Mouse (Mus musculus) bone marrow, adult 2 months (tissue): ENCODE results near the gene Spata13.

Source experiments
- CTCF ChIP-seq: fragments of 200-500 bp; IDR thresholded peaks from 2 replicates; pipeline ENCODE4 v1.5.1; 2011; ENCODE audit warnings: low read length, control low read depth; ENCODE audit not compliant: control insufficient read depth, insufficient read depth
- POLR2A ChIP-seq: fragments of 200-500 bp; IDR thresholded peaks from 2 replicates; pipeline ENCODE4 v1.6.1; 2011; ENCODE audit warnings: low read depth, mild to moderate bottlenecking, control low read depth, low read length, borderline replicate concordance; ENCODE audit not compliant: control insufficient read depth

- TF ChIP-seq CTCF (no peak), POLR2A (0 out of 2 replicates have a peak, but pooled peaks have one; percentile 10)
These were observed 123.9 kb downstream of the Spata13 start for GRCm38 (mm10) chr14:60757722-60758121.
